In the genomic region with DNA sequence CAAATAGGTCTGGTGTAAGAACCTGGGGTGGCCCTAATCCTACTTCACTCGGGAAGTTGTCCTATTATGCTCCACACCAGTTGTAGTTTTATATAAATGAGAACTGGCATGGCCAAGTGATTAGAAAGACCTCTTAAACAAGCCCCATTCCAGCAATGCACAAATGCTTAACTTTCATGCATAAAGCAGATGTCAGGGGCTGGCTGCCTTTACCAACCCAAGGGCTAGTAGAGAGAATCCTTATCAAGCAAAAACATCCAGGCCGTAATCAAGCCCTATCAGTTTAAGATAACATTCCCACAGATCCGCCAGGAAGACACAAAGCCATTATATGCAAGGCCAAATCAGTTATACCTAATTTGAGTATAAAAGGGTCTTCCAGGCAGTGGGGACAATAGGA, we compare ENCODE assay signal across 25 mouse cellular contexts. TPM values are rescaled to one million over a fixed set of nuclear protein-coding genes. Genes with fewer than 3 reads are reported as not detected.
DNase-seq lines count a peak whose midpoint lies in the region; ATAC-seq and TF ChIP-seq lines count a peak whose summit lies in the region.
"Had no signal": no experiment of that assay in that cellular context is flagged by ENCODE, and none has a peak within 500 bp of the region (broad histone marks: within the 10 kb centered on the region; RNA-seq: fewer than 3 reads in every experiment).

No protein-coding gene starts in this region.

- intact Hi-C loops in gastrocnemius, adult 2 months (cut with DNase I), result no loop called here
- intact Hi-C loops in gastrocnemius, postnatal 14 days (cut with DNase I; ENCODE audit: low total_unique reads), result no loop called here

- DNase-seq in gastrocnemius, adult 2 months, result no peak
- no peak for DNase-seq in gastrocnemius, postnatal 14 days
- DNase-seq in ES-CJ7 (ENCODE audit: low read depth, low spot score) (peak; percentile 29), ZHBTc4 (ENCODE audit: low read depth, low spot score) (peak; percentile 23)
- DNase-seq: adrenal gland, postnatal 14 days; adrenal gland, postnatal 36 days; B cell, adult 2 months; cerebellum, adult 11 months; cerebellum, adult 18-20 months; cerebellum, adult 8-10 months; cerebellum, adult 9-11 months; cerebellum, postnatal 14 days; cerebellum, postnatal 36 days; embryo, embryonic 11 days had no signal

- no peak for TF ChIP-seq CTCF in gastrocnemius, adult 2 months (IDR thresholded peaks at IDR 0.05)
- no peak for TF ChIP-seq CTCF in intestine, postnatal 0 days (IDR thresholded peaks at IDR 0.05; ENCODE audit: low read depth)

- no peak for ATAC-seq in intestine, postnatal 0 days
- no peak for ATAC-seq in frontal cortex, adult (ENCODE audit: low TSS enrichment)
- ATAC-seq: CD4-positive, CD25-positive, alpha-beta regulatory T cell, adult 4 months; forebrain, embryonic 14.5 days; forebrain, embryonic 16.5 days had no signal

- no peak overlapping the region for H3K4me2 ChIP-seq in intestine, postnatal 0 days (replicated peaks; ENCODE audit: low read depth)
- H3K4me2 ChIP-seq: embryonic facial prominence, embryonic 13.5 days; embryonic facial prominence, embryonic 15.5 days; forebrain, embryonic 12.5 days had no signal

- H3K27me3 ChIP-seq in intestine, postnatal 0 days (replicated peaks; ENCODE audit: control insufficient read depth, insufficient read depth, low read length), result no peaks in the 10 kb centered on the region
- H3K27me3 ChIP-seq: embryonic facial prominence, embryonic 13.5 days; embryonic facial prominence, embryonic 15.5 days; forebrain, embryonic 12.5 days had no signal

- no peak overlapping the region for H3K9ac ChIP-seq in intestine, postnatal 0 days (ENCODE audit: low read depth, low read length)
- H3K9ac ChIP-seq: embryonic facial prominence, embryonic 13.5 days; embryonic facial prominence, embryonic 15.5 days; forebrain, embryonic 12.5 days had no signal

- no peaks in the 10 kb centered on the region for H3K4me1 ChIP-seq in intestine, postnatal 0 days (replicated peaks; ENCODE audit: control insufficient read depth, insufficient read depth, low read length)
- H3K4me1 ChIP-seq: forebrain, embryonic 12.5 days had no signal

- no peak overlapping the region for H3K4me3 ChIP-seq in gastrocnemius, adult 2 months
- no peak overlapping the region for H3K4me3 ChIP-seq in intestine, postnatal 0 days (ENCODE audit: low read depth, low read length)
- H3K4me3 ChIP-seq: embryonic facial prominence, embryonic 13.5 days; embryonic facial prominence, embryonic 15.5 days; erythroblast, embryonic 14.5 days; forebrain, embryonic 10.5 days; forebrain, embryonic 12.5 days had no signal

- 68% methylated on average over 3 of the region's 3 CpGs for WGBS in intestine, postnatal 0 days

- H3K27ac ChIP-seq in gastrocnemius, adult 2 months, result peak overlapping the region; percentile 49
- H3K27ac ChIP-seq in intestine, postnatal 0 days (ENCODE audit: low read depth, low read length), result no peak overlapping the region
- H3K27ac ChIP-seq: embryonic facial prominence, embryonic 13.5 days; embryonic facial prominence, embryonic 15.5 days; forebrain, embryonic 10.5 days; forebrain, embryonic 12.5 days had no signal

- H3K36me3 ChIP-seq in intestine, postnatal 0 days (ENCODE audit: control insufficient read depth, insufficient read depth), result peaks cover 5% of the 10 kb centered on the region
- H3K36me3 ChIP-seq: embryonic facial prominence, embryonic 15.5 days; forebrain, embryonic 10.5 days; forebrain, embryonic 12.5 days had no signal

- H3K9me3 ChIP-seq in intestine, postnatal 0 days (ENCODE audit: control insufficient read depth), result no peaks in the 10 kb centered on the region
- H3K9me3 ChIP-seq: embryonic facial prominence, embryonic 13.5 days; embryonic facial prominence, embryonic 15.5 days; forebrain, embryonic 10.5 days; forebrain, embryonic 12.5 days had no signal

RNA-seq across cellular contexts. Expression of a gene that starts 46.6 kb away (rescaled TPM):
- total RNA-seq in gastrocnemius, adult 2 months (2021), result 10 to 100 TPM; 51.3 to 69.5 TPM
- 100 to 1,000 TPM; 297 to 319 TPM for total RNA-seq in gastrocnemius, postnatal 14 days (2021)
- polyA plus RNA-seq in intestine, postnatal 0 days (2015; fragmentation: Nextera tagmentation; extraction: Ambion mirVana), result 44.5 and 44.8 TPM in 2 replicates
- polyA plus RNA-seq: CD4-positive, CD25-positive, alpha-beta regulatory T cell, adult 4 months had no signal

RNA-seq across cellular contexts. Expression of a gene that starts 46.7 kb away (rescaled TPM):
- 100 to 1,000 TPM in 1 of 2 experiments, 10 to 100 TPM in 1; 73.3 to 117 TPM for total RNA-seq in gastrocnemius, adult 2 months (2021)
- total RNA-seq in gastrocnemius, postnatal 14 days (2021), result 100 to 1,000 TPM; 636 to 736 TPM
- 84.5 and 85.5 TPM in 2 replicates for polyA plus RNA-seq in intestine, postnatal 0 days (2015; fragmentation: Nextera tagmentation; extraction: Ambion mirVana)
- total RNA-seq: MEL had no signal

Comparison
In these comparisons a context has a peak if more than half of its experiments do, and no peak if none do; other contexts are left out.
1. RNA of a gene that starts 46.6 kb away (total RNA-seq): 297 to 319 TPM in gastrocnemius, postnatal 14 days; 51.3 to 69.5 TPM in gastrocnemius, adult 2 months; every median in the first group is over 4 times any median in the second.
2. RNA of a gene that starts 46.7 kb away (total RNA-seq): 636 to 736 TPM in gastrocnemius, postnatal 14 days; 73.3 to 117 TPM in gastrocnemius, adult 2 months; every median in the first group is over 4 times any median in the second.
3. DNase-seq: peak in ES-CJ7 (single experiment) and ZHBTc4 (single experiment); none in gastrocnemius, adult 2 months (single experiment) and gastrocnemius, postnatal 14 days (single experiment).